Mouse (Mus musculus): ENCODE data around the gene Gm44511.
A peak's percentile ranks its signal among the peaks of the same experiment; 100 is the strongest.
"Not testable (repeated sequence)": the region's sequence is repeated elsewhere in the genome, so short reads cannot be mapped to it uniquely, and the experiment has no call there.

Gm44511 gene

DNA sequence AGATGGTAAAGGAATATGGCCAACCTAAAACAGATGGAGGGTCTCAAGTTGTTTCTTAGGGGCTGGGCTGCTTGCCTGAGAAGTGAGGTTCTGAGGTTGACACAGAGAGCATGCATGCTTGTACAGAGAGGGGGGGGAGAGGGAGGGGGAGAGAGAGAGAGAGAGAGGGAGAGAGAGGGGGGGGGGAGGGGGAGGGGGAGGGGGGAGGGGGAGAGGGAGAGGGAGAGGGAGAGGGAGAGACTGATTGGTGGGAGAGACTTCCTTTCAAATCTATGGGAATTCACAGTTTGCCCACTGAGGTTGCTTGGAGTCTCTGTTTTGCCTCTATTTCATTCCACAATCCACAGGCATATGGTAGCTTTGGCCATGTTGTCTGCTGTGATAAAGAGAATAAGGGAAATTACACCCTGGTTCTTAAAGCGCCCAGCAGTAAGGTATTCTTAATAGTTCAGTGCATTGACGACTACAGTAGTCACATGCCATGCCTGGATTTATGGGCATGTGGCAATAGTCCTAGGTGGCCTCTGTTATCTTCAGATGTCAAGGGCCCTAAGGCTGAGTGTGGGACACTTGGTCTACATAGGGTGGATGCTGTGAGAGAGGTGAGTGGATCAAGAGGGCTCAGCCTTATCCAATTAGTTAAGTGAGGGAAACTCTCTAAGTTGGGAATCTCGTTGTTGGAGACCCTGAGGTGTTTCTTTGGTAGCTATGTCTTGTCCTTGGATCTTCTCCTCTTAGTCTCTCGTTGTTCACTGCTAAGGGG lies 15.4 kb upstream of the Gm44511 start:
- no peak for DNase-seq (ENCODE audit: low read depth, low spot score)

GRCm38 (mm10) chr6:128840669-128841068 lies 14.6 kb upstream of the Gm44511 start:
- not testable (repeated sequence) for DNase-seq (ENCODE audit: low read depth, low spot score)

- DNase-seq (ENCODE audit: low read depth, low spot score): peak; percentile 48
These were observed 13.8 kb upstream of the Gm44511 start for GRCm38 (mm10) chr6:128839921-128840320.

DNA sequence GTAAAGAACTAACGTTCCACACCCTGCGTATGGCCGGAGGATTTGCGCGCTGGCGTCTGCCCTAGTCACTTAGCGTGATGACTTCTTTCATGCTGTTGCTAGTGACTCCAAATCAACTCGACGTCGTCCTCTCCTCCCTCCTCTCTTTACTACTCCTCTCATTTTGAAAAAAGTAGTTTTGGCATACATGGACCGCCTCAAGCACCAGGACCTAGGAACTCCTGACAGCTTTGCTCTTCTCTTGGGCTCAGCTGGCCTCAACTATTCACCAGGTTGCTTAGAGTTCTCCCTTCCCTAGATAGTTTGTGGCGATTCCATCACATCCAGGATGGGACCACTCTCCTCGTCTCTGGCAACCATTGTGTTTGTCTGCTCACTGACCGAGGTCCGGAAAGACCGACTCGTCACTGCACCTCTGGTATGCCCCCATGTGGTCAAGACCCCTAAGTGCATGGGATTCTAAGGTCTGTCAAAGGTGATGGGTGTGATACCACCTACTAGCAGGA lies 13.2 kb upstream of the Gm44511 start:
- DNase-seq (ENCODE audit: low read depth, low spot score): peak; percentile 99

- DNase-seq (ENCODE audit: low read depth, low spot score): peak; percentile 91
These were observed 12.5 kb upstream of the Gm44511 start for GRCm38 (mm10) chr6:128838342-128839265.

GRCm38 (mm10) chr6:128837454-128838341 lies 11.6 kb upstream of the Gm44511 start:
- DNase-seq (ENCODE audit: low read depth, low spot score): peak; percentile 59

DNA sequence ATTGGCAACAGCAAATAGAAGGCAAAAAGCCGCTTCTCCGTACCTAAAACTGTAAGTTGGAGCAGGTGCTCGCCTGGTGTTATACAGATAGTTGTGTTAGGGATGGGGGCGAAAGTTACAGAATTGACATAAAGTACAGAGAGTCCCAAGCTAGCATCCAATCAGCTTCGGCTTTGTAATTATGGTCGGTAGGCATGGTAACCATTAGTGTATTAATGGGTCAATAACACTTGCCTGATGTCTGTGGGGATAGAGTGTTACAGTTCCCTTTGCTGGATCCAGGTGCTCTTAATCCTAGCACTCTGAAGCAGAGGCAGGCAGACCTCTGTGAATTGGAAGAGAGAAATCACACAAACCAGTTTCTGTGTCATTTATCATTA lies 10.8 kb upstream of the Gm44511 start:
- DNase-seq (ENCODE audit: low read depth, low spot score): no peak

- no peak for DNase-seq (ENCODE audit: low read depth, low spot score)
These were observed 10.3 kb upstream of the Gm44511 start for GRCm38 (mm10) chr6:128836191-128836954.

GRCm38 (mm10) chr6:128835571-128835970 lies 9.5 kb upstream of the Gm44511 start:
- DNase-seq (ENCODE audit: low read depth, low spot score): no peak

GRCm38 (mm10) chr6:128833046-128833445 lies 6.9 kb upstream of the Gm44511 start:
- DNase-seq (ENCODE audit: low read depth, low spot score): no peak

- DNase-seq (ENCODE audit: low read depth, low spot score): no peak
These were observed 3.7 kb upstream of the Gm44511 start for GRCm38 (mm10) chr6:128829837-128830236.

GRCm38 (mm10) chr6:128826781-128827180 lies 666 bp upstream of the Gm44511 start:
- no peak for DNase-seq (ENCODE audit: low read depth, low spot score)

DNA sequence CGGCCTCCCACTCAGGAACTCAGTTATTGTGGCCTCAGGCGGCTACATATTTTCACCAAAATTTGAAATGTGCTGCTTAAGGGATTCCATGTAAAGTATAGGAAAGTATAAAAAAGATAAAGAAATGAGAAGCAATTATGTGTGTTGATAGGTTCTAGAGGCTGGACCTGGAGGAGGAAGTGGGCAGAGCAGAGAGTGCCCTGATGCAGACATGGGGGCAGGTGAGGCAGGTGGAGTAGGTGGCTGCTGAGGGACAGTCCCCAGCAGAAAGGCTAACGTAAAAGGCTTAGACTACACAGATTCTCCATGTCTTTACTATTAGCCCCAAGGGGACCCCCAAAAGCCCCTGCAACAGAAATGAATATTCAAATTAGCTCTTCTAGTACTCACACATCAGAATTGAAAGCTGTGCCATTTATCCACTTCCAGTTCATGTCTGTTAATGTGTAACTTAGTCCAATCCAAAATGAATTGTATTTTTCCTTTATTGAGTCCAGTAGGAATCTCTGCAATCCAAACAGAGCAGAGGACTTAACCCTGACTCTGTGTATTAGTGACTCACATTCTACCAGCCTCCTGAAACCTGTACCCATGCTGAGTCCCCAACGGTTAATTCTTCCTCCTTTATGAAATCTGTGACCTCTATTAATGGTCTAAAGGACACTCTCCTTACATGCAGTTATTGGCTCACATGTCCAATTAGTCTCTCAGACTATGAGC lies 7.9 kb downstream of the Gm44511 start:
- no peak for DNase-seq (ENCODE audit: low read depth, low spot score)

- DNase-seq (ENCODE audit: low read depth, low spot score): peak; percentile 43
These were observed 17.6 kb downstream of the Gm44511 start for GRCm38 (mm10) chr6:128808532-128808931.

DNA sequence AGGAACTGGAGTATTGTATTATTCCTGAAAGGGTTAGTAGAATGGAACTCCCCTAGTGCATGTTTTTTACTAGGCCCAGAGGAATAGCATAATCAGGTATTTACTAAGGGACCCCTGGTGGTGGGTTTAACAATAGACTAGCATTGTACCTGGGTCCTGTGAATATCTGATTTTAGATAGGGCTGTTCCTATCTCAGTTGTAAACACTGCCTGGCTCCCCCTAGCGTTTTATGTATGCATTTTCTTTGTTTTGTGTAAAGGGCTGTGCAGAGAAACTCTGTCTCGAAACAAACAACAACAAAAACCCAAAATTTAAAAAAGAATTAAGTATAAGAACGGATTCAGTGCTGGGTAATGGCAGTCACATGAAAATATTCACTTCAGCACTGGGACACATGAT lies 19.1 kb downstream of the Gm44511 start:
- DNase-seq (ENCODE audit: low read depth, low spot score): peak; percentile 50

- DNase-seq (ENCODE audit: low read depth, low spot score): peak; percentile 78
These were observed 21.1 kb downstream of the Gm44511 start for GRCm38 (mm10) chr6:128804823-128805640.

GRCm38 (mm10) chr6:128802999-128803857 lies 22.9 kb downstream of the Gm44511 start:
- DNase-seq (ENCODE audit: low read depth, low spot score): peak; percentile 99

DNA sequence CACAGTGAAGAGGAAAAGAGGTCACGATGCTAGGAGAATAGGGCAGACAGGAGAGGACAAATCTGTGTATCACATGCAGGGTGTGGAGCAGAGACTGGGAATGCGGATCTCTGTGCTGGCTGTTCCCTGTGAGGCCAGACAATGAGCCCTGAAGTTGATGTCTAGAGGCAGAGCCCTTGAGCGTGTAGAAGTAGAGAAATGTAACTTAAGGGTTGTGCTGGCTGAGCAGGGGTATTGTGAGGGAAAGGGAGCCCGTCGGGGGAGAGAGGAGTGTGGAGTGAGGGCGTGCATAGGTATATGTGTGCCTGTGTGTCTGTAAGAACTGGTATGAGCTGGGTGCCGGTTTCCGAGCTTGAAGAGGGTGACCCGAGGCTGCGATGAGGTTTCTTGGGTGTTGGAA lies 23.6 kb downstream of the Gm44511 start:
- DNase-seq (ENCODE audit: low read depth, low spot score): no peak
